Mouse (Mus musculus) MN1 (cell line): ENCODE data around the gene Tmem131l.
"Not testable (repeated sequence)": the region's sequence is repeated elsewhere in the genome, so short reads cannot be mapped to it uniquely, and the experiment has no call there.

Experiments used
- DNase-seq: peaks from one replicate; pipeline ENCODE4 v3.0.0-alpha.2; 2016; ENCODE audit warnings: low spot score

Gene Tmem131l

DNA sequence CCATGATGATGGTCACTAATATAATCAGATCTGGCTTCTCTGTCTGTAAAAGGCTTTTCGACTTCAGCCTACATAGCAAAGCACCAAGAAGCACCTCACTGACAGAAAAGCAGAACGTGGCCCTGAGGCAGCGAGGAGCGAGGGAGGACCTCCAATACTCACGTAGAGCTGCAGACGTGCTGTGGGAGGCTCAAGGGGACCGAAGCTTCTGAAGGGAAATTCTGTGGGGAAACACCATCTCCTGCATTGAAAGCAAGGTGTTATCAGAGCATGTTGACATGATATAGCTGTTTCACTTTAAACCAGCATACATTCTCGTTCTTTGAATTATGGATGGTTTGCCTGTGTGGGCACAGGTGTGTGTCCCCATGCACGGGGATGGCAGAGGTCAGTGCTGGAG, 133.8 kb downstream of the Tmem131l start:
- DNase-seq: no peak

DNA sequence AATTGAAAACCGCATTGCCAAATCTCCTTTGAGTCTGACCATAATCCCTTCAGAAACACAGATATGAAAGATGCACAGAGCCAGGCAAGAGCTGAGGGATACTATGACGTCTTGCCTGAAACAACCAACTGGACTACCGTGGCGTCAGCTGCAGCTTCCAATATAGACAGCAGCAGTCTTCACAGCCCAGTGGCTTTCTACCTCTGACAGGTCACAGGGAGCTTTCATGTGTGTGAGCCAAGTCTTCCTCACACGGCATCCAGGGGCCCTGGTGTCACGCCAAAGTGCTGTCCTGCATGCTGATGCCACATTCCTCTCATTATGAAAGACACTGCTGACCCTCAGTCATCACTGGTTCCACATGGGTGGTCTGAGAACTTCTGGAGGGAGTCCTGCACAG, 134.8 kb downstream of the Tmem131l start:
- DNase-seq: no peak

DNA sequence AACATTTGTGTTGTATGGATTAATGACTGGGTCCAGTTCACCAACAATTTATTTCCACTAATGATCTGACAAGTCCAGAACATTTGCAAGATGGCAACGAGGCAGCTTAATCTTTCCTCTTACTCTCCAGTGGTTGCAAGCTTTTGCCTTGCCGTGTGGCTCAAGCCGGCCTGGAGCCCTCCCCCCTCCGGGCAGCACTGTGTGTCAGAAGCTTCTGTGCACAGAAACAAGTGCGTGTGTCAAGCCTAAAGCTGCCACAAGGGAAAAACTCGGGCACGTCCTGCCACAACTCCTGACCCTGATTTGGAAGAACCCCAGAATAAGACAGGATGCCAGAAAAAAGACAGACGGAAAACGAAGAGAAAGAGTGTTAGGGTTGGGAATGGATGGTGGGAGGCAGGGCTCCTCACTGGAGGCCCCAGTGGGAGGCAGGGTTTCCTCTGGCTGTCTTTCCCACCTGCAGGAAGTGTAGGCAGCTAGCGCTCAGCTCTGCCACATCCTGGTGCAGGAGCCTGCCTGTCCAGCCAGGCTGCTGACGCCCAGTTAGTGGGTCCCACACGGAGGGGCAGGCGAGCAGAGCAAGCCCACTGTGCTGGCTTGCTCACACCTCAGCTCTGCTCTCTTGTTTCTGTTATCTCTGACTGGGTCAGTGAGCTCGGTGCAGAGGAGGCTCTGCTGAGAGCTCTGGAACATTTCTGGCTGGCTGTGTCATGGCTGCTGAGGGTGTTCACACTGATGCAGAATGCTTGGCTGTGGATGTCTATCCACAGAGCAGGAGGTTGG, 135.6 kb downstream of the Tmem131l start:
- no peak for DNase-seq

DNA sequence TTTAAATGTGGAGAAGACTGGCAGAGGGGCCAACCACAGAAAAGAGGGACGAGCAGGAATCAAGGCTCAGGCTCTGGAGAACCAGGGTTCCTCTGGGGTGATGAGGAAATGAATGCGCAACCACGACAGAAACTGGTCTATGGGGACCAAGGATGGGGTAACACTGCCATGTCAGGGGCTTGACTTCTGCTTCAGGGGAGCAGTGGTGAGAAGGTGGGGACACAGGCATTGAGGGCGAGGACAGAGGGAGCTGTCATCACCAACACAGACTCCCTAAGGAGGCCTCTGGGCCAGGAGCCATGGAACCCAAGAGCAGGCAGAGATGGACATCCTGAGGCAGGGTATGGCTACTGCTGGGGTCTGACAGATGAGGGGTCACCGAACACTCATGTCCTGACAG, 137.0 kb downstream of the Tmem131l start:
- DNase-seq: no peak

DNA sequence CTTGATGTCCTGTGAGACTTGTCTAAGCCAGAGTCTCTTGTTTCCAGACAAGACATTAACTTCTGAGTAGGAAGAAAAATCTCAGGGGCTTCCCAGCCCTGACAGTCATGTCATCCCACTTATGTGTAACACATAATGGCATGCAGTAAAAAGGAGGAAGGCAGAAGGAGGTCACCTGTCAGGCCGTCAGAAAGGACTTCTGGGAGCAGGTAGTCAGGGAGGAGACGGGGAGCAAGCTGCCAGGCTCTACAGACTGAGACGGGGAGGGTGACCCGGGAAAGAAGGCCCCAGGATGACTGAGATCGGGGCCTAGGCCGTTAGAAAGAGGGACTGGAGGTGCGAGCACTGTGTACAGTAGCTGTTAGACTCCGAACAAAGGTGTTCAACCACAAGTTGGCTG, 137.5 kb downstream of the Tmem131l start:
- DNase-seq: no peak

DNA sequence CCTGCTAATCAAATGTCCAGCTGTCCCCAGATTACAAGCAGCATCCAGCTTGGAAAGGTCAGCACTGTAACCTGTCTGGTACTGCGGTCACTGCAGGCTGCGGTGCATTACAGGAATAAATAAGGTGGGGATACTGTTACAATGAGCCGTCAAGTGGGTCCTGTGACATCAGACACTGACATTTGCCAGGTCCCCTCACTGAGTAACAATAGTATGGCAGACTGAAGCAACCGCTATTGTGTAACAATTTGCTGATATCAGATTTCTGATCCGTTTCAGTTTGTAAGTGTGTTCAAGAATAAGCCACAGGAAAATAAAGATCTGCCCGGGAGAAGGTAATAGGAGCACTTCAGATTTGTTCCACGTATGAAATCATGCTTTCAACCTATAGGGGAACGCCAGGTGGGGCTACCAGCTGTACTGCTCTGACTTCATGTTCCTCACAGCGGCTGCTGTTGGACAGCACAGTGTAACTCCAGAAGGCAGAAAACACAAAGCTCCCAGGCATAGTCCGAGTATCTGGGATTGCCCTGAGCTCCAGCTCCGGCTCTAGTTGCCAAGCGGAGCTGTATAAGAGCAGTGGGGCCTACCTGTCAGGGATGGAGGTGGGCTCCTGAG, 139.1 kb downstream of the Tmem131l start:
- no peak for DNase-seq

DNA sequence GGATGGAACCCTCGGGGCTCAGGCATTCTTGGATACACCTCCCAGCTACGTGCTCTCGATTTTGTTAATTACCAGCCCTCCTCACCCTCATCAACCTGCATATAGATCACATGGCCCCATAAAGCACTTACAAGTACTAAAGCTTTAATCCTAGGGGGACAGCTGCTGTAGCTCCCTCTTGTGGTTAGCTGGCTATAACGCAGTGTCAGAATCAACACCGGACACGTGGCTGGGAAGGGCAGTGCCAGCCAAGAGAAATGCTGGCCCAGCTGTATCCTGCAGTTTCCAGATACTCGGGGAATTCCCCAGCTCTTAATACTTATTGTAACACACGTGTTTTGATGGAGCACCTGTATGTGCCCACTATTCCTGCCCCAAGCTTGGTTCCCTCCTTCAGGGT, 140.4 kb downstream of the Tmem131l start:
- DNase-seq: peak; percentile 54

DNA sequence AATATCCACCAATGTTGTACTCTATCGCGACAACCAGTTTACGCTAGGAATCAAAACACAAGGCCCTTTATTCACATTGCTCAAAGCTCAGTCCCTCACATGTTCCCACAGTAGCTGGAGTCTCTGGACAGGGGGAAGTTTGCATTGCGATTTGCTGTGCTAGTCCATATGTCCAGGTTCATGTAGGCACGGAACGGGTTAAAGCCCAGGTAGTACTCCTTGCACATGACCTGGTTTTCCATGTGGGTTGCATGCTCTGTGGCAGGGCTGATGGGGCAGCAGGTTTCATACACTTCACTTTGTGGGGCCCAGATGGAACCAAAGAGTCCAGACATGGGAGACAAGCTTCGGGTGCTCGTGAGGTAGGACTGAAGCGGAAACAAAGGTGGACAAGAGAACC, 141.7 kb downstream of the Tmem131l start:
- no peak for DNase-seq

DNA sequence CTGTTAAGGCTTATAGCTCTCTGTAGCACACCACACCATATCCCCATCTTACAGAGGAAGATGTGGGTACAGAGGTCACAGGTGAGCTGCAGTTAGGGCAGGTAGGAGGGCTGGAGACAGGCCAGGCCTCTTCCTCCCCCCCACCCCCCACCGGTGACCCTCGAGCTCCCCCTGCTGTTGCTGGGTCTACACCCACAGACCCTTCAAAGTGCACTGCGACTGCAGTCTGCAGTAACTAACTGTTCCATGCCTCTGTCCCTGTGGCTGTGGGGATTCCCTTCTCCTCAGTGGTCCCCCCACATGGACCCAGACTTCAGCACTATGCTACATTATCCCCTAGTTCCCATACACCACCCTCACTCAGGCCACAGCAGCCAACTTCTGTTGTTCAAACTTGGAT, 144.2 kb downstream of the Tmem131l start:
- DNase-seq: no peak

DNA sequence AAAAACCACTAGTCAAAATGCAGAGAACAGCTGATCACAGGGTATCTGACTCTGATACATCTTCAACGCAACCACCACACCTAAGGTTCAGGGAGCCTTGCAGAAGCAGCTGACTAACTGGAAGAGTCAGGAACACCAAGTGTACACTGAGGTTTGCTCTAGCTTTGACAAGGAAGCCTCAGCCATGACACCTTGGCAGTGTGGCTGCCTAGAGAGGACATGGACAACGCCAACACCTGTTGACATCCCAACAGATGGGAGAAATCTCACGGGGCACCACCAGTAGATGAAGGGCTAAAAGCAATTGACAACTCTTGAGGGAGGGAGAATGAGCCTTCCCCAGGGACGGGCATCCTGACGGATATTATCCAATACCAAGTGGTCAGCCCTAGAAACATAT, 144.9 kb downstream of the Tmem131l start:
- DNase-seq: no peak

DNA sequence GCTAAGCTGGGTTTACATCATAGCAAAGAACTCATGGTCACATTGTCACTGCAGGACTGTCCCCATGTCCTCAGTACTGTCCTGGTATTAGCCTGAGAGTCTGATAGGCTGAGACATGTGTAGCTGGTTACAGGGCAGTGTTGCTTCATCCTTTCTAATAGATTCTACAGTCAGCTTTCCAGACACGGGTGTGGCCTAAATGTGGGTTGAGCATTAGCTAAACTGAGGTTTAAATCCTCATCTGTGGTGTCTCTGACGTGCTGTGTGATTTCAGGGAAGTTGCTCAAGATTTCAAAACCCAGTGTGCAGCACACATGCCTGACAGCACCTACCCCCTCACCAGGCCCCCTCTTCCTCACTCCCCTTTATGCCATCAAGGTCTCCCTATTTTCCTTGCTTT, 154.8 kb downstream of the Tmem131l start:
- DNase-seq: no peak

DNA sequence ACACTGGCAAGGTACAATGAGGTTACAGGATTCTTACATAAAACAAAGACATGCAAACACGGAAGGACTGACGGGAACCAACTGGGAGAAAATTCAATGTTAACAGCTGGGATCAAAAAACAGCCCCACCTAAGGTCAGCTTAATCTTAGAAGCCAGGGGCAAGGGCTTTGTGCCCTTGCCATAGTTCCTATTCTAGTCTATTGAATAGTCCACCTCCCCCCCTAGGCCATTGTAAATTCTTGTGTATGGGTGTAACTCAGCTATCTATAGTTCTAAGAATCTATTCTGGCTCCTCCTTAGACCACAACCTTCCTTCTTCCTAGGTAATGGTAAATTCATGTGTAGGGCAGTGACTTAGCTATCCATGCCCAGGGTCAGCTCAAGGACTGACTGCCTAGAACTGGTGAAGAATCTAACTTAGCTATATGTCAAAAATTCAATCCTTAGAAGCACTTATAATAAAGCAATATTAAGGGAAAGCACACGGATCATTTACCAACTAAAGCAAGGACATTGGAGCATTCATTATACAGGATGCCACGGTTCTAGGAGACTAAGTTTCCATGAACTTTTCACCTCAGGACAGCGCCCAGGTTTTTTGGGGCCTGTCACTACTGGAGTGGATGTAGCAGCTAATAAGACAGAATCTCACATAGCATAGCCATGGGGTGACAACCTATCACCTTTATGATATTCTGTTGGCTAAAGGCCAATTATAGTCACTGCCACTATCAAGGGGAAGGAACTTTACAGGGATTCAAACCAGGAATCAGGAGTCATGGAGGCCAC, 160.5 kb downstream of the Tmem131l start:
- not testable (repeated sequence) for DNase-seq

DNA sequence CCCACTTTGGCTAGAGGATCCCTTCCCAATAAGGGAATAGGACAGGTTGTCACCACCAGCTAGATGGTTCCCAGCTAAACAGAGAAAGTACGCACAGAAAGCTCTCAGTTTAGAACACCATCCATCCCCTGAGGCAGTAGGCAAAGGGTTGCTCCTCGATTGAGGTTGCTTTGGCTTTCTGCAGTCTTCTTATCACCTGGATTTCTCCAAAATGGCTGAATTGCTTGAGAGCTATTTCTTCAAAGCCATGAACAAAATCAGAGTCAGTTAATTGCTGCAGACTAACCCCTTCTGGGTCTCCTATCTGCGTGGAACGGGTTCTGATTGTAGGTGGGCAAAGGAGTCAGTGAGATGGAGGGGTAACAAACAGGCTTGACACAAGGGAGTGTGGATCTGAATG, 161.2 kb downstream of the Tmem131l start:
- DNase-seq: no peak

DNA sequence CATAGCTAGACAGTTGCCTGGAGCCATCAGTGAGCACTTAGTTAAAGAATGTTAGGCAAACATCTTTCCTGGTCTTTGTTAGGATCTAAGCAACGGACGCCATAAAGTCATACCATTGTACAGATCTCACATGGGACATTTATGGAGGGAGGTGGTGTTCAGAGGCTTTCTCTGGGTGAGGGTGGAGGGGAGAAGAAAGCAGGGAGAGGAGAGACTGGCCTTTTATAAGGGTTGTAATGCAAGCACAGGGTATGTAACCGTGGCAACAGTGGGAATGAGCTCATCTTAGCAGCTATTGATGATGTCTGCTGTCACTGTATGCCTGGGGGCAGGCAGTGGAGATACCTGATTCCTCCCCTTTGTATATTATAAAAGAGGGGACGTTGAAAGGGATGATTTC, 163.7 kb downstream of the Tmem131l start:
- DNase-seq: no peak

DNA sequence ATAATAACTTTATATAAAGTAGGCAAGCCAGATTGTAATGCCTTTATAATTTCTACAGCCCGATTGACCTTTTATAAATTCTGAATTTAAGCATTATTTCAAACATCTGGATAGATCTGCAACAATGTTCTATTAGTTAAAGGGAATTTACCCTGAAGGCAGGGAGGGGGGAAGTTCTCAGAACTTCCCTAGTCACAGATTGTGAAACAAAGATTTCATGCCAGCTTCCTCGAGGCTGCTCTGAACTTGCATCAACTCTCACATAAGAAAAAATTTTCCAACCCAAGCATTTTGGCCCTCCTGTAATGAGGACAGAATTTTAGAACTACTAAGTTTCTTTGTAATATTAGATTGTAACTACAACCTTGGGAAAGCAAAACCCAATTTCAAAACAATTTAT, 164.9 kb downstream of the Tmem131l start:
- not testable (repeated sequence) for DNase-seq

DNA sequence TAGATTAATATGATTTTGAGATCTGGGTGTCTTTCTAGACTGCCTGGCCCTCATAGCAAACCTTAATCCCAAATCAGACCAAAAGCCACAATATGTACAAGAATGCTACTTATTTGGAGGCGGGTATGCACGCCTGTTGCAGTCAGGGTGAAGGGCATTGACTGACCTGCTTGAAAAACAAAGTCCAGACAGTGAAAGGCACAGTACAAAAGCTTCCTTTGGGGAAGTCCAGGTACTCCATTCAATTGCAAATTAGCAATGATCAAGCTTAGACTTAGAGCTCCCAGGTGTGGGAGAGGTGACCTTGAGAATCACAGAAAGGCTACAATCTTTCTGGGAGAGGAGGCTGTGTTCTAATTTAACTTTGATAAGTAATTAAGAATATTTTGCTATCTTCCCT, 167.1 kb downstream of the Tmem131l start:
- DNase-seq: not testable (repeated sequence)

DNA sequence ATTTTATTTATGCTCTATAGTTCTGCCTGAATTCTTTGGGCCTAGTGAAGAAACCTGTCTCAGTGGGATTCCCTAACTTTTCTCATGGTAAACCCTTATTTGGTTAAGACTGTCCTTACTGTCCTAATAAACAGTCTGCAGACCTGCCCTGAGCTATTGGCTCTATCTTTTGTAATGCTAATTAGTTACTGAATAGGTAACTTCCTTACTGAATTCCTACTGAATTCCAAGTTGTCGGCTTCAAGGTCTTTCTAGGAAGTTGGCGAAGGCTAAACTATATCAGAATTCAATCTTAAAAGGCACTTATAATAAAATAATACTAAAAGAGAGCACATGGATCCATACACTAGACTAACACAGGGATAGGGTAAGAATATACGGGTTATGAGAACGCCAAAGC, 168.0 kb downstream of the Tmem131l start:
- DNase-seq: not testable (repeated sequence)

DNA sequence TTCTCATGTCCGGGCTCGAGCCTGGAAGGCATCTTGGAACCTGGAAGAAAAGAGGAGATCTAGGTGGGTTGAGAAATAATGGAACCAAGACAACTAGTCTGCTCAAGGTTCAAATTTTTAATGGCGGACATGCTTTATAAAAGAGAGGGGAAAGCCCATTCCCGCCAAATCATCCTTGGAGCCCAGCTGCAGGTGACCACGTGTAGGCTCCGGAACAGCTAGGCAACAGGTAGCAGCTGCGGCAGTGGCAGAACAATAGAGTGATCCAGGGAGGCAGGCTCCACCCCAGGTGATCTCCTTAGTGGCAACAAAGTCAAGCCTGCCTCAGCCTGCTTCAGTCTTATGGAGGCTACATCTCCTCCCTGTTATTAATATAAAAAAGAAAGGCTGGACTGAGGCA, 168.4 kb downstream of the Tmem131l start:
- not testable (repeated sequence) for DNase-seq

DNA sequence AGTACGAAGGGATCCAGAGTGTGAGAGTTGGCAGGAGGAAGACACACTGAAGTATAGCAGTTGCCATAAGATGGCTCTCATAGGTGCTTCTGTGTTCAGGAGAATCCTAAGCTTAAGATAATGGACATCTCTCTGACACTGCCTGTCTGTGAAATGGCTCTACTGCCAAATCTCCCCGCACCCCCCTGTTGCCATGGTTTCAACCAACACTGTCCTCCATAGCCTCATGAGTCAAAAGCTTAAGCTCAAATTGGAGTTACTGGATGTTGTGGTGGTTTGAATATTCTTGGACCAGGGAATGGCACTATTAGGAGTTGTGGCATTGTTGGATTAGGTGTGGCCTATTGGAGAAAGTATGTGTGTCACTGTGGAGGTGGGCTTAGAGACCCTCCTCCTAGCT, 170.2 kb downstream of the Tmem131l start:
- no peak for DNase-seq

DNA sequence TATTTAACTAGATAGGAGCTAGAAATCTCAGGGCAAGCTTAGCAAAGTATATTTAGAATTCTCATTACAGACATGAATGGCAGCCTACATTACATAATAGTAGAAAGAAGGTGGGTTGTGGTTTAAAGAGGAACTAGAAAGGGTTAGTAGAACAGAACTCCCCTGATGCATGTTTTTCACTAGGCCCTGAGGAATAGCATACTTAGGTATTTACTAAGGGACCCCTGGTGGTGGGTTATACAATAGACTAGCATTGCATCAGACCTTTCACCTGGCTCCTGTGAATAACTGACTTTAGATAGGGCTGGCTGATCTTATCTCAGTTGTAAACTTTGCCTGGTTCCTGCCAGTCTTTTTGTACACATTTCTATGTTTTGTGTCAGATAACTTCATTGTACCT, 172.9 kb downstream of the Tmem131l start:
- DNase-seq: not testable (repeated sequence)

DNA sequence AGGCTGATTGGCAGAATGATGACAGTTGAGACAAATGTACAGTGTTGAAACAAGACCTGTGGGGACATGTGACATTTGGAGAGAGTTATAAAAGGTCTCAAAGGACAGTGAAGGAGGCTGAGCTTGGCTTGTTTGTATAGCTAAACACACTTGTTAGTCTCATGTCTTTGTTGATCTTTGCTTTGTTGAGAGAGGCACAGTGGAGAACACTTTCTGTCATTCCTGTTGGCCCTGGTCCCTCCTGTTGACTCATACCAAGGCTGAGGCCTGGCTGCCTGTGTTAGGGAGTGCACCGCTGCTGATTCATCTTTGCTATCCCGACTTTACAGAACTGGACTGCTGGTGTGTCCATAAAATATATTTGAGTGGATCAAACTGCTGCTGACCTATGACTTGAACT, 174.8 kb downstream of the Tmem131l start:
- no peak for DNase-seq

DNA sequence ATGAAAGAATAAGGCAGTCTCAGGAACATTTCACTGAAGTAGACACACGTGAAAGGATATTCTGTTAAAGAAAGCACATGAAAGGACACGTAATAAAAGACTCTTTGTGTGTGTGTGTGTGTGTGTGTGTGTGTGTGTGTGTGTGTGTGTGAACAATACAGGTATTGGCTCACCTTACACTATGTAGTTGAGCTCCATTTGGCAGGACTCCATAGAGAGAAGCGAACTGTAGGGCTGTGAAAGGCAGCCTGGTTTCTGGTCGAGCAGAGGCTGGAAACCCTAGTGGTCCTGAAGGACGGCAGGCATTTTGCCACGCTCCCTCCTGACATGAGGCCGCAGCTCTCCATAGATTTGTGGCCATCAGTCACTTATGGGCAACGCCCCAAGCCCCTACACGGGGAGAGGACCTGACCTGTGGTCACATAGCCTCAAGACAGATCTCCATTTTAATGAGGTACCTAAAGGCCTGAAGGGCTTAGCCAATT, 175.9 kb downstream of the Tmem131l start:
- no peak for DNase-seq

DNA sequence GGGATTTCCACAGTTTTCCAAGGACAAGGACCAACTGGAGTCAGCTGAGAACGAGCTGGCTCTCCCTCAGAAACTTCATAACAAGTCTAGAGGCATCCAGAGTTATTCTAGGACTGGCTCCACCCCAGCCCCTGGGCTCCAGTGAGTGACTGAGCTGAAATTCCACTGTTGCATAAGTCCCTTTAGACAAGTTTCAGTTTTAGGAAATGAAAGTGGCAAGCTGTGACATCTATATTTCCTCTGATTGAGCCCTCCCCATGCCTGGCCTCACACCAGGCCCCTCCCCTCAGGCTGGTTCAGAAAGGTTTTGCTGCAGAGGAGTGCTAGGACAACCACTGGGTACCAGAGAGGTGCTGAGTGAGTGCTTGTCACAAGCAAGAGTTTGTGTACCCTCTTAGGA, 177.0 kb downstream of the Tmem131l start:
- DNase-seq: no peak
